Mouse (Mus musculus) midbrain, embryonic 16.5 days (tissue): ENCODE results near the gene Galntl6. TPM values are rescaled to one million over a fixed set of nuclear protein-coding genes. Genes with fewer than 3 reads are reported as not detected.
A peak's percentile ranks its signal among the peaks of the same experiment; 100 is the strongest.

Source experiments
- ATAC-seq: fragments of 200-750 bp; cut with Nextera tagmentation; 2 replicates; pipeline ENCODE4 v1.8.0; 2017; ENCODE audit warnings: moderate TSS enrichment
- H3K27ac ChIP-seq: fragments of 300-500 bp; sonication (generic); 2 replicates; pipeline ENCODE4 v1.5.1; 2014; ENCODE audit warnings: mild to moderate bottlenecking, low read length, mixed read lengths
- H3K27me3 ChIP-seq: fragments of 300-500 bp; sonication (generic); 2 replicates; pipeline ENCODE4 v1.6.1; 2014; ENCODE audit warnings: low read depth, low read length, mixed read lengths; ENCODE audit not compliant: control insufficient read depth, insufficient read depth
- H3K36me3 ChIP-seq: fragments of 300-500 bp; sonication (generic); 2 replicates; pipeline ENCODE4 v1.6.1; 2014; ENCODE audit warnings: mild to moderate bottlenecking, low read length, moderate library complexity, mixed read lengths; ENCODE audit not compliant: control insufficient read depth, insufficient read depth
- H3K4me1 ChIP-seq: fragments of 300-500 bp; sonication (generic); 2 replicates; pipeline ENCODE4 v1.6.1; 2014; ENCODE audit warnings: mild to moderate bottlenecking, low read length, mixed read lengths; ENCODE audit not compliant: control insufficient read depth, insufficient read depth
- H3K4me2 ChIP-seq: fragments of 300-500 bp; sonication (generic); 2 replicates; pipeline ENCODE4 v1.6.1; 2014; ENCODE audit warnings: mild to moderate bottlenecking, low read length, mixed read lengths
- H3K4me3 ChIP-seq: fragments of 300-500 bp; sonication (generic); 2 replicates; pipeline ENCODE4 v1.5.1; 2014; ENCODE audit warnings: low read depth, mild to moderate bottlenecking, low read length, moderate library complexity, mixed read lengths
- H3K9ac ChIP-seq: fragments of 300-500 bp; sonication (generic); 2 replicates; pipeline ENCODE4 v1.6.1; 2014; ENCODE audit warnings: low read depth, low read length, mixed read lengths
- H3K9me3 ChIP-seq: fragments of 300-500 bp; sonication (generic); replicated peaks from 2 replicates; pipeline ENCODE4 v1.6.1; 2014; ENCODE audit warnings: mild to moderate bottlenecking, low read length, mixed read lengths; ENCODE audit not compliant: control insufficient read depth, poor library complexity, severe bottlenecking
- WGBS: fragments of 180-500 bp; shearing (Covaris S2); extraction: QIAGEN DNeasy Blood & Tissue Kit; methylation state at CpG from one replicate; pipeline ENCODE4 v1.1.7; 2014; 5-methylcytosine and 5-hydroxymethylcytosine counted together
- polyA plus RNA-seq: library from polyadenylated mRNA; unstranded; fragments of >200 nt; fragmentation: Nextera tagmentation; extraction: Ambion mirVana; gene quantifications from 2 replicates; pipeline ENCODE4 v1.2.1, GENCODE M21; 2015

Galntl6 gene
- polyA plus RNA-seq, result 18.4 and 20.6 TPM in 2 replicates

DNA sequence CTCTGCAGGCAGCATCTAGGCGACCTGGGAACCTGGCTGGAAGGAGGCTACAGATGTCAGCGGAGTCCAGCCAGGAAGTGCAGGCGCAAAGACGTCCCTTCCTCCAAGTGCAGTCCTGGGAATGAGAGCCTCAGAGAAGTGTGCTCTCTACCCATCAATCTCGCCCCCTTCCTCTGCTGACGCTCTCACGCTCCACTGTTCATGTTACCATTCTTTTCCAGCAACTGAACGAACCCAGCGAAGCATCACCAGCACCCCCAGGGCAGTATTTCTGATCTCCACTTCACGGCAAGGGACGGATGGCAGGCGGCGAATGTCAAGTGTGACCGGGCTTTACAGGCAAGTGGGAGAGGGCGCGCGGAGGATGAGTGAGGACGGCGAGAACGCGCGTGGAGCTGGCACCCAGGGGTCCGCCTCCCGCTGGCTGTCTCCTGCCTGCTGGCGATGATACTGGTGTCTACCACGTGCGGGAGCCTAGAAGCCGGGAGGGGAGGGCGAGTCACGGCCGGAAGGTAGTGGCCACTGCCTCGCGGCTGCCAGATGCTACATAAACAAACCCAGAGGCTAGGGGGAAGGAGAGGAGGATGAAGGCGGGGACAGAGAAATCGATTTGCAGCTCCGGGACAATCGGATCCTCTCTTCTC, at the start of gene Galntl6:
Gene Galntl6, minus strand, starts transcription at position 445 of the 644 bp plus-strand sequence.
- ATAC-seq, result peak; percentile 81
- Histone ChIP-seq H3K36me3 (no peaks in the 10 kb centered on the region), H3K4me2 (peak within 1 kb of the TSS; percentile 82), H3K9me3 (no peaks in the 10 kb centered on the region), H3K27ac (peak within 1 kb of the TSS; percentile 86), H3K9ac (peak within 1 kb of the TSS; percentile 87), H3K4me1 (peaks cover 3% of the 10 kb centered on the region), H3K27me3 (no peaks in the 10 kb centered on the region), H3K4me3 (peak within 1 kb of the TSS; percentile 69)
- under 1% methylated on average over 37 of the region's 37 CpGs for WGBS

DNA sequence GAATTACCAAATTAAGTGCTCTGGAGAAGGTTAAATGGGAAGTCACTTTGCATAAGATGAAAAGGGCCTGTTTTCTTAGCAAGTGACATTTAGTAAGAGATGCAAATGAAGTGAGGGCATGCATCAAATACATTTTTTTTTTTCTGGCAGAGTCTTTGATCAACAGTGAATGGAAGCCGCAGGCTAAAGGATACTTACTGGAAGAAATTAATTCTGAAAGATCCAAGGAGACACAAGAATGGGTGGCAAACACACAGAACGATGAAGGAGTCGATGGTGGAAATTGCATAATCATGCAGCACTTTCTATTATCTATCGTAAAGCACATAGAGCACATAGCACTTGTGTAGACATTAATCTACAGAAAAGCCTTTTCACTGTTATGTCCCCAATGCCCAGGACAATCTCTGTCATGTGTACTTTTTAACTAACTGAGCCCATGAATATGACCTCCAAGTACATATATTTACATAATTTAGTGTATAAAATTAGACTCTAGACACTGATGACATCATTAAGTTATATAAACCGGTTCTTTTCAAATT, 44.8 kb upstream of the Galntl6 start:
- H3K4me2 ChIP-seq, result no peak overlapping the region
- H3K4me3 ChIP-seq, result no peak overlapping the region
- no peaks in the 10 kb centered on the region for H3K36me3 ChIP-seq
- peak; percentile 72 for ATAC-seq
- H3K4me1 ChIP-seq, result 0 out of 2 replicates have a peak, but pooled peaks cover 4% of the 10 kb centered on the region
- H3K27me3 ChIP-seq, result no peaks in the 10 kb centered on the region
- H3K9me3 ChIP-seq, result no peaks in the 10 kb centered on the region
- no peak overlapping the region for H3K27ac ChIP-seq
- no peak overlapping the region for H3K9ac ChIP-seq
- 32% methylated on average over 5 of the region's 5 CpGs for WGBS

DNA sequence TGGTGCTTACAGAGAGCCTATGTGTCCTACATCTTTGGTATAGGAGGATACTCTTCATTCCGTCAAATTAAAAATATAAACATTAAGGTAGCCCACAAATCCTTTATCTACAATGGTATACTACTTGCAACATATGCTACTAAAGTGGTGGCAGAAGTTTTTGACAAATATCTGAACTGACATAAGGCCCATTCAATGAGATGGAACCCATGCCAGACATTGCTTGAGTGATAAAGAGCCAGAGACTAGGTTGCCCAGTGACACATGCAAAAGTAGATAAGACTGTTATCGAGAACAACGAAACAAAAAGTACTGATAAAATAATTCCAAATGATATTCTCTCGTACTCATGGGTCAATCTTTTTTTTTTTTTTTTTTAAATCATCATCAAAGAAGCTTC, 31.3 kb upstream of the Galntl6 start:
- H3K4me1 ChIP-seq, result no peaks in the 10 kb centered on the region
- no peak overlapping the region for H3K4me3 ChIP-seq
- H3K9ac ChIP-seq, result no peak overlapping the region
- no peak for ATAC-seq
- H3K27me3 ChIP-seq, result no peaks in the 10 kb centered on the region
- H3K27ac ChIP-seq, result no peak overlapping the region
- 97% methylated on average over 4 of the region's 4 CpGs for WGBS
- H3K9me3 ChIP-seq, result no peaks in the 10 kb centered on the region
- no peaks in the 10 kb centered on the region for H3K36me3 ChIP-seq
- no peak overlapping the region for H3K4me2 ChIP-seq

DNA sequence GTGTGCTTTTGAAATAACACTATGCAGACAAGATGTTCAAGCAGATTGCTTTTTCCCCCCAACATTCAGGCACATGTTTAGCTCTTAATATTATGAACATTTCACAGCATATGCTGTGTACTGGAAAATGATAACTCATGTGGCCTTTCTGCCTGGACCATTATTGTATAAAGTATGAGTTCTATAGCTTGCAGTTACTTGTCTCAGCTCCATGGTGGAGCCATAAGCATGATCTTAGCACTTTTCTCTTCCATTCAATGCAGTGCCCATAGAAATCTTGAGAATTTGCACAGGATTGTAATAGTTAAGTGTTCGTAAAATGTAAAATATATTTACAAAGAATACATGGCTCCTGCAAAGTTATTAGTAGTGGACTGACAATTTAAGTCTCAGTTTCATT, 18.6 kb upstream of the Galntl6 start:
- Histone ChIP-seq H3K27ac (no peak overlapping the region), H3K36me3 (no peaks in the 10 kb centered on the region), H3K4me2 (no peak overlapping the region), H3K27me3 (no peaks in the 10 kb centered on the region), H3K9me3 (no peaks in the 10 kb centered on the region), H3K4me1 (no peaks in the 10 kb centered on the region), H3K9ac (no peak overlapping the region), H3K4me3 (no peak overlapping the region)
- peak; percentile 66; the same call in 1 of the 2 replicates for ATAC-seq
- WGBS, result 61% methylated on average over 1 of the region's 1 CpGs

DNA sequence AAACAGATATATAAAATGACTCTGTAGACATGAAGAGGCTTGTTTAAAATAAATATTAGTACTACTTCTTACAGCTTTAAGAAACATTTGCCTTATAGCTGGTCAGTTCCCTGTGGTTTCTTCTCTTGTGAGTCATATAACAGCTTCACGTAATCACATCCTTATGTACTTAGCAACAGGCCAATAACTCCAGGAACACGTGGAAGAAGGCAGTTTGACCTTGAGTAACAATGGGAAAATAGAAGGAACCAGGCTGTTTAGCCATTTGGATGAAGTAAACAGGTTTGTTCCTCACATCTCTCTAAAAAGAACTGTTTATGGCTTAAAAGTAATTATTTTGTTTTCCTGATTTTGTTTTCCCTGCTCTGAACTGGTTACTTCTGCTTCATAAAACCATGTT, 2.7 kb upstream of the Galntl6 start:
- WGBS, result 66% methylated on average over 2 of the region's 2 CpGs
- Histone ChIP-seq H3K36me3 (no peaks in the 10 kb centered on the region), H3K4me1 (peaks cover 3% of the 10 kb centered on the region), H3K27ac (no peak overlapping the region), H3K4me3 (no peak overlapping the region), H3K9ac (no peak overlapping the region), H3K9me3 (no peaks in the 10 kb centered on the region), H3K4me2 (no peak overlapping the region), H3K27me3 (no peaks in the 10 kb centered on the region)
- ATAC-seq, result no peak

DNA sequence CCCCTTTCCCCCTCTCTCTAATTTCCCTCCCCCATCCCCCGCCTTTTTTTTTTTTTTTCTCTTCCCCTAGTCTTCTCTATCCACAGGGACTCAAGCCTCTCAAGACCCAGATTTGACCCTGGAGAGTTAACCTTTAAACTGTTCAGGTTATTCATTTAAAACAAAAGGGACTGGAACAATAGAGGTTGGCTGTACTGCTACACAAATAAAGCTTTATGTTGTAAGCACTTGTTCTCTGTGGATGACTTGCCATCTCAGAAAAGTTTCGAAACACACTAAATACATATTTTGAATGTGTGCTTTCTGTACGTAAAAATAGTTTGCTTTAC, 1.2 kb upstream of the Galntl6 start:
- Histone ChIP-seq H3K9me3 (no peaks in the 10 kb centered on the region), H3K36me3 (no peaks in the 10 kb centered on the region), H3K4me1 (peaks cover 3% of the 10 kb centered on the region), H3K27me3 (no peaks in the 10 kb centered on the region), H3K4me3 (peak overlapping the region; percentile 69), H3K27ac (no peak overlapping the region; the same call in 1 of the 2 replicates), H3K9ac (peak overlapping the region; percentile 87; the same call in 1 of the 2 replicates), H3K4me2 (peak overlapping the region; percentile 82)
- WGBS, result 73% methylated on average over 2 of the region's 3 CpGs
- ATAC-seq, result no peak

DNA sequence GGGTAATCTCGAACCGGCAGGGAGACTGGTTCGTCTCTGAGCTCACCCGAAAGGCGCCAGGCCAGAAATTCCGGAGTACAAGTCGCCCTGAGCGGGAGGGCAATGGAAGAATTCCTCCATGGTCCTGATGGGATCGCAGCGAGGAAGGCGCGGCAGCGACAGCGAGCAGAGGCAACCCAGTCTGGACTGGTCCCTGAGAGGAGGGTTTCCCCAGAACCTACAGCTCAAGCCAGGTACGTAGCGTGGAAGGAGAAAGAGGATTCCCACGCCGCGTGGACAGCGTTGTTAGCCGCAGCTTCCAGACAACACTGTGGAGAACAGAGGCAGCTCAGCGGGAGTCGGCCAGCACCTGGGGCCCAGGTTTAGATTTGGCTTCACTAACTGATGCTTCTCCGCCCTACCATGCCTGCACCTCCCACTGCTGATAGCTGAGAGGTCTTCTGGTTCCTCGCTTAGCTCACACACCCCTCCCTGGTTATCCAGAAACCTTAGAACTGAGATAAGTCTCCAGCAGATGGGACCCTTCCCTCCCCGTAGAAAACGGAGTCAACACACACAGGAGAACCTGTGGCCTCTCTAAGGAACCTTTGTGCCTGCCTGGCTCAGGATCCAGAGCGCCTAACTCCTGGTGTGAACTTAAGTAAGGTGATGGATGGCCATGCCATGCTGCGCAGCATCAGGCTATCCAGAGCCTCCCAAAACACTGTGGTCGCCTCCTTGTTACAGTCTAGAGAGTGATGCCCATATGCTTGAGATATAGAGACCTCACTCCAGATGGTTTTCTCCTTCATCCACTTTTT, 600 bp upstream of the Galntl6 start:
- no peaks in the 10 kb centered on the region for H3K27me3 ChIP-seq
- H3K4me2 ChIP-seq, result peak overlapping the region; percentile 82
- 3% methylated on average over 30 of the region's 30 CpGs for WGBS
- peak overlapping the region; percentile 87 for H3K9ac ChIP-seq
- H3K36me3 ChIP-seq, result no peaks in the 10 kb centered on the region
- H3K9me3 ChIP-seq, result no peaks in the 10 kb centered on the region
- peak overlapping the region; percentile 69 for H3K4me3 ChIP-seq
- ATAC-seq, result peak; percentile 76
- peak overlapping the region; percentile 86 for H3K27ac ChIP-seq
- peaks cover 3% of the 10 kb centered on the region for H3K4me1 ChIP-seq

DNA sequence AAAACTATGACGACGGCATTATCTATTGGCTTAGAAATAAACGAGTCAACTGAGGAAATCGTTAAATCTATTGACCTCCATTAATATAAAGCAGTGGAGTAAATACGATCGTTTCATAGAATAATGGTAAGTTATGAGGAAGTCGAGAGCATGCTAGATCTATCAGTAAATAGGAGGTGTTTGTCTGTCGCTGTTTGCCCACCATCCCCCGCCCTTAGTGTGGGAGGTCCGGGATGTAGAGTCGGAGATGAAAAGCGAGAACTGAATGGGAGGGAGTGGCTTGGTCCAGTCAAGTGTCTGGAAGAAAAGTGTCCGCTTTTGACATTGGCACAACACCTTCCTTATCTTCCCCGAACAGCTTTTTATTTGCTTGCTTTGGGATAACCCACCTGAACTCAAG, 763 bp downstream of the Galntl6 start, which contains the start of gene BC030500:
Gene BC030500, plus strand, starts transcription at position 79 of the 400 bp plus-strand sequence.
- peak; percentile 48; the same call in 1 of the 2 replicates for ATAC-seq
- Histone ChIP-seq H3K4me3 (peak within 1 kb of the TSS; percentile 69), H3K4me1 (peaks cover 3% of the 10 kb centered on the region), H3K9ac (peak within 1 kb of the TSS; percentile 87), H3K4me2 (peak within 1 kb of the TSS; percentile 82), H3K27ac (peak within 1 kb of the TSS; percentile 86), H3K9me3 (no peaks in the 10 kb centered on the region), H3K36me3 (no peaks in the 10 kb centered on the region), H3K27me3 (no peaks in the 10 kb centered on the region)
- WGBS, result 5% methylated on average over 14 of the region's 14 CpGs

DNA sequence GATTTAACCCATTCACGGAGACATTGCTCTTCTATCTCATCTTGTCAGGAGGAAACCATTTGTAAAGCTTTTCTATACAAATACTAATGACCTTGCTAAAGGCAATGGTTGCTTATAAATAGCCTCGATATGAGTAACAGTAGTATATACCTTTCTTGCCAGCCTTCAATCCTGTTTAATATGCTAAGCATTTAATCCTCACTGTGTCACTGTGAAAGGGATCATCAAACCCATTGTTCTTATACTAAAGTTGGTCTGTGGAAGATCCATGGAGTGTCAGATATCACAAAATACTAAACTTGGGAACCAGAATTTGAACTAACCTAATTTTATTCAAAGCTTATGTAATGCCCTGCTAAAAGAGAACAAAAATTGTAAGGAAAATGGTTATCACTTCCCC, 8.0 kb downstream of the Galntl6 start:
- no peak overlapping the region for H3K27ac ChIP-seq
- WGBS, result 4% methylated on average over 2 of the region's 2 CpGs
- ATAC-seq, result no peak
- no peaks in the 10 kb centered on the region for H3K4me1 ChIP-seq
- H3K9me3 ChIP-seq, result no peaks in the 10 kb centered on the region
- H3K9ac ChIP-seq, result no peak overlapping the region
- no peaks in the 10 kb centered on the region for H3K36me3 ChIP-seq
- H3K4me2 ChIP-seq, result no peak overlapping the region
- no peaks in the 10 kb centered on the region for H3K27me3 ChIP-seq
- H3K4me3 ChIP-seq, result no peak overlapping the region
